Mouse (Mus musculus): ENCODE data around the gene Aldh16a1.

DNA sequence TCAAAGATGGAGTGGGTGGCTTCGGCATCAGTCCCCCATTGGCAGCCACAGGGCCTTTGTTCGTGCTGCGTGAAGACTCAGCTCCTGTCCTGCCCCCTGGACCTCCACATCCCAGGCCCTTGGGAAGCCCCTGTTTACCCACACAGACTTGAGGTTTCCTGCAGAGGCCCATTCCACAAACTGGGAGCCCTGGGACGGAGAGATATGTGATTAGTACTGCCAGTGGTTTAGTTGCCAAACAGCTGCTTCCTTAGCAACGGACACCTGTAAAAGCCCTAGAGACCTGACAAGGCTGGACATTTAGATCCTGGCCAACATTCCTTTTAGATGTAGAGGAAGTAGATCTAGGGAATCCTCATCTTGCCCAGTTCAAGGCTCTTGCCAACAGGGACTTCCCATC lies 12.5 kb downstream of the Aldh16a1 start:
- TF ChIP-seq CTCF (IDR thresholded peaks at IDR 0.05; ENCODE audit: borderline replicate concordance, insufficient read depth, low read length) = no peak
- no peak for TF ChIP-seq POLR2A (IDR thresholded peaks at IDR 0.05; ENCODE audit: low read depth, low read length)
